Mouse (Mus musculus) monocyte, adult 2 months (primary cell): Measurements from ENCODE around the gene Klhl26.
"Not testable (repeated sequence)": the region's sequence is repeated elsewhere in the genome, so short reads cannot be mapped to it uniquely, and the experiment has no call there.

Experiments used
- DNase-seq, 2 experiments: peaks; one replicate each; pipeline ENCODE4 v3.0.0; 2022; ENCODE audit warnings: low spot score in 2 of 2, low read depth in 1 of 2

Gene Klhl26

GRCm38 (mm10) chr8:70476333-70477268 is at the start of gene Klhl26:
TSS of gene Klhl26 (minus strand) at chr8:70476968.
- DNase-seq: peak; percentile 88 to 94

DNA sequence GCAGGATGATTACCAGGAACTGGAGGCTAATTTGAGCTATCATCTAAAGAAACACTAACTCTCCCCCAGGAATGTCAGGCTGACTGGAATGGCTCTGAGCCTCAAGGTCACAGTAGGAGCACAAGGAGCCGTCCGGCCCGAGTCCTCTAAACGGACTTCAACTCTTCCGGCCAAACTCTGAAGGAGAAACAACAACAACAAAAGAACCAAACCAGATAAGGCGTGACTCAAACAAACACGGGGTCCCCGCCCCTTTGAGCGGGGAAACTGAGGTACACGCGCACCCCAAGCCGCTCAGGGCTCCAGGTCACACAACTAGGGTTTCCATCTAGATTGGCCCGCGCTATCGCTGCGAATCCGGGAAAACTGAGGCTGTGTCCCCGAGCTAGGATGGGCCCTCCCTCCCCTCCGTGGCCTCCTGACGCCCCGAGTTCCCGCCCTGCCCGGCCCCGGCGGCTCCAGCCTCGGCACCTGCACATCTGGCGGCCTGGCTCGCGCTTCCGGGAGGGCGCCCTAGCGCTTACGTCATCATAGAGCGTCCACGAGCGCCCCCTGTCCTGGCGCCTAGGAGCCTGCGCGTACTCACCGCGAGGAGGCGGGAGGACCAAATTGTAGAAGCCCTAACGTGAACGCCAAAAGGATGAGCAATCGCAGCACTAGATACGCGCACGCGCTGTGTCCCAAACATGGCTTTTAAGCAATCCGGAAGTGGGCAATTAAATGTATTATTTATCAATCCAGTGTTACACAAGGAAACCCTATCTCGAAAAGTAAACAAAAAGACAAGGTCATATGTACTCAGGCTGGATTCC is 46.0 kb upstream of the Klhl26 start:
- DNase-seq: peak; percentile 90 to 94

DNA sequence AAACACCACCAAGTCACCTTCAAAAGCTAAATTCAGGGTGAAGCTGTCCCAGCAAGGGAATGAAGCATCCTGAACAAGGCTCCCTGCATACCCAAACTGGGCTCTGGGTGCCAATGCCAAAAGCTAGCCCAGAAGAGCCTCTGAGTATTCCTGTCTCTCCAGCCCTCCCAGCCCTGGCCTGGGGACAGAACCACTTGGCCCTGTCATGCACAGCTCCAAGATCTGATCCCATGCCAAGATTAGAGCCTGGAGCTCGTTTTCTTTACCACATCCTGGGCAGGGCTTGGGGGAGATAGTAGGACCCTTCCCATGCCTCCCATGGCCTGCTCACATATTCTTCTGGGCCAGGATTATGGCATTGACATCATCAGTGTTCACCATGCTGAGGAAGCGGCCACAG is 42.8 kb upstream of the Klhl26 start:
- DNase-seq: no peak

DNA sequence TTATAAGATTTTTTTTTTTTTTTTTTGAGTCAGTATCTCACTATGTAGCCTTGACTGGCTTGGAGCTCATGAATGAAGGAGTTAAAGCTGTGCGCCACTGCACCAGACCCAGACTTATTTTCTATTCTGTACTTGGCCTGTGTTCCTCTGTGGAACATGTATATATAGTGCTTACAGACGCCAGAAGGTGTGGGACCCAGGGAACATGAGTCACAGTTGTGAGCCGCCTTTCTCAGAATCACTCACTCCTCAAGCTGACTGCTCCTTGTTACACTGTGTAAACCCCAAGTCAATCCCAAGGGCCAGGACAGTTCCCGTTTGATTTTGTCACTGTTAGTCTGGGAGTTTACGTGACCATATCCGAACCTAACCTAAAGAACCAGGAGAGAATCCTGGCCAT is 42.3 kb upstream of the Klhl26 start:
- no peak for DNase-seq

DNA sequence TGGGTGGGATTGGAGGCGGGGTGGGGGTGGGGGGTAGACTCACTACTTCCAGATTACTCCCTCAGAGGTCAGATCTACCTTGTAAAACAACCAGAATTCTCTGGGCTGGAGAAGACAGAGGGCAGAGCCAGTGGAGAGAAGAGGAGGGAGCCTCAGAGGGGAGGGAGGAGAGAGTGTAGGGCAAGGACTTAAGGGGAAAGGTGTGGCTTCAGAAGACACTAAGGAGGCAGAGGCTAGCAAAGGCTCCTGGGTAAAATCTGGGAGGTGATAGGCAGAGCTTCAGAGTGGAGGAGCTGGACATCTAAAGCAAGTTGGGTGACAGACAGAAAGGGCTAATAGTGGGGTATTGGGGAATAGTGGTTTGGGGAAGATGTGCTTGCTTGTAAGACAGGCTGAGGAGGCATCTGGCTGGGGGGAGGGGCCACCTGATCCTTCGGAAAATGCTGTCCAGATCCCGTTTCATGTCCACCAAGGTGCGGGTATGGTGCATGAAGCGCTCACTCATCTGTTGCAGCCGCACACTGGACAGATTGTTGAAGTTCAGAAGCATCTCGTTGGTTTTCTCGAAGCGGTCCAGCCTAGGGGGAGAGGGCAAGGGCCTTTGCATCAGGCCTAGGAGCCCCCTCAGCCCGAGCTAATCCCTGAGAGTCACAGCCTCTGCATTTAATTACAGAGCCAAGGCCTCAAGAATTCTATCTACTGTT is 41.3 kb upstream of the Klhl26 start:
- no peak for DNase-seq

GRCm38 (mm10) chr8:70513441-70513840 is 36.7 kb upstream of the Klhl26 start:
- no peak for DNase-seq

DNA sequence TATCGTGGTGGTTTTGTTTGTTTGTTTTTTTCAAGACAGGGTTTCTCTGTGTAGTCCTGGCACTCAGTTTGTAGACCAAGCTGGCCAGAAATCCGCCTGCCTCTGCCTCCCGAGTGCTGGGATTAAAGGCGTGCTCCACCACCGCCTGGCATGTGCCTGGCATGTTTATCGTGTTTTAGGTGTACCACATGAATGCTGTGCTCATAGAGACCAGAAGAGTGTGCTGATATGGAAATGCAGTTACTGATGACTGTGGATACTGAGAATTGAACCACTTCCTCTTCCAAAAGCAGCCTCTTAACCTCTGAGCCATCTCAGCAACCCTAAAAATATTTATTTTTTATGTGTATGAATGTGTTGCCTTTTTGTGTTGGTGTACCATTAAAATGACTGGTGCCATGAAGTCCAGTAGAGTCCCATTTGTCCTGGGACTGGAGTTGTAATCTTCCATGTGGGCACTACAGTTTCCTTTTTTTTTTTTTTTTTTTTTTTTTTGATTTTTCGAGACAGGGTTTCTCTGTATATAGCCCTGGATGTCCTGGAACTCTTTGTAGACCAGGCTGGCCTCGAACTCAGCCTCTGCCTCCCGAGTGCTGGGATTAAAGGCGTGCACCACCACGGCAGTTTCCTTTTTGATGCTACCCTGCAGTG is 35.6 kb upstream of the Klhl26 start:
- no peak for DNase-seq

DNA sequence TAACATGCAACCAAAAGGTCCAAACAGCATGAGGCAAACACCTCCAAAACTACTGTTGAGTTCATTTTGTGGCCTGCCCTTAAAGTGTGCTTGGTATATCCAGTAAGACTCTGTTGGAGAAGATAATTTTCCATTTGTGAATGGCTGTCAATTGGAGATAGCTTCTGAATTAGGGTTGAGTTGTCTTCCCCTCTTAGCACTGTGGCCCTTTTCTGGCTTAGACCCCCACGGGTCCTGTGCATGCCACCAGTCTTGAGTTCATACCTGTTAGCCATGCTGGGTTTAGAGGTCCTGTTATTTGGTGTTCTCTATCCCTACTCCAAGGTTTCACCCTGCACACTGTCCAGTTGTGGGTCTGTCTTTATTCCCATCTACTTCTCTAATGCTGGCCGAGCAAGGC is 35.0 kb upstream of the Klhl26 start:
- no peak for DNase-seq

DNA sequence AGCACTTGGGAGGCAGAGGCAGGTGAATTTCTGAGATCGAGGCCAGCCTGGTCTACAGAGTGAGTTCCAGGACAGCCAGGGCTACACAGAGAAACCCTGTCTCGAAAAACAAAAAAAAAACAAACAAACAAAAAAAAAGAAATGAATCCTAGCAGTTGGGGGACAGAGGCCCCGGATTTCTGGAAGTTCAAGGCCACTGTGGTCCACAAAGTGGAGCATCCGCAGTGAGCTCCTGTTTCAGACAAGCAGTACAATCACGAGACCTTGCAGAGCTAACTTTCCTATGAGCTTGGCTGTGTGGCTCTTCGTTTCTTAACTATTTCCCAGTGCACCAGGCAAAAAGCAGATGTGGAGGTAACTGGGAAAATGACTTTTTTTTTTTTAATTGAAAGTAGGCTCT is 34.4 kb upstream of the Klhl26 start:
- DNase-seq: not testable (repeated sequence)

DNA sequence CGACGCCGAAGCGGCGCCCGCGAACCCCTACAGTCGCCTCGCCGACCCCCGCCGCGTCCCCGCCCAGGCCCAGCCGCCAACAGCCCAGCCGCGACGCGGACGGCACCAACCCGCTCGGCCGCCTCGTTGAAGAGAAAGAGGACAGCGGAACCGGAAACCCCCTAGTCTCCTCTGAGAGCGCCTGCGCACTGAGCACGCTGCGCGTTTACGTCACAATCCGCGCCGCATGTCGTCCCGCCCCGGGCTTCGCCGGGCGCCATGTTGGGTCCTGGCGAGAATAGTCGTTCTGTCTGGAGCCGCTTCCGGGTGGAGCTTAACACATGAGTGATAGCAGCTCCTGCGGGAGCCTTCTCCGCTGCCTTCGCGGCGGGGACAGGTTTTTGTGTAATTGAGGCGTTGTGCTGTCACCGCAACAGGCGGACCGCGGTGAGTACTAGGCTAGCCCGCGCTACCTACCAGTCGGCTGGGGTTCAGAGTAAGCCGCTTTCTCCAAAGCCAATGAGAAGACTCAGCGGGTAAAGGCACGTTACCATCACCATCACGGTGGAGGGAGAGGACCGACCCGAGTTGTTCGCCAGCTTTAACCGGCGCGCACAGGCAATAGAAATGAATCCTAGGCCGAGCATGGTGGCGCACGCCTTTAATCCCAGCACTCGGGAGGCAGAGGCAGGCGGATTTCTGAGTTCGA is 33.6 kb upstream of the Klhl26 start, which contains the start of gene Uba52:
Gene Uba52, minus strand, starts transcription at position 574 of the 688 bp plus-strand sequence.
- peak; percentile 89 to 97 for DNase-seq

DNA sequence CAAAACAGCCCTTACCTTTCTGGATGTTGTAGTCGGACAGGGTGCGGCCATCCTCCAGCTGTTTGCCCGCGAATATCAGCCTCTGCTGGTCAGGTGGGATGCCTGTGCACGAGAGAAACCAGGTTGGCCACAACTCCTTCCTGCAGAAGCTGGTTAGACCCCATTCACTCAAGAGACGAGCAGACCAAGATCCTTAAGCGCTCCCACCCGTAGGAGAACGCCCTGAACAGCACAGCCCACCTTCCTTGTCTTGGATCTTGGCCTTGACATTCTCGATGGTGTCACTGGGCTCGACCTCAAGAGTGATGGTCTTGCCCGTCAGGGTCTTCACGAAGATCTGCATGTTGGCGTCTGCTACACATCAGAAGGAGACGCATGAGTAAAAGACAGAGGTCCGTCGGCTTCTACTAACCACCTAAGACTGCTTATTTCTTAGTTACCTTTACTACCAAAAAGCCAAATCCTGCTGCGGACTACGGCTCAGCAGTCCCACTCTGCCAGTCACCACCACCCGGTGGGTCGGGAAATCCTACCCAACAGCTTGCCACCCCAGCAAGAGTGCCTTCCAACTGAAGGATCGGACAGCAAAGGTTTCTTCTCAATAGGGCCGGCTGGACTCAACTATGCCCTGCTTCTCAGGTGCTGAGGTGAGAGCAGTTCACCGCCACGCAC is 32.6 kb upstream of the Klhl26 start:
- DNase-seq: no peak

DNA sequence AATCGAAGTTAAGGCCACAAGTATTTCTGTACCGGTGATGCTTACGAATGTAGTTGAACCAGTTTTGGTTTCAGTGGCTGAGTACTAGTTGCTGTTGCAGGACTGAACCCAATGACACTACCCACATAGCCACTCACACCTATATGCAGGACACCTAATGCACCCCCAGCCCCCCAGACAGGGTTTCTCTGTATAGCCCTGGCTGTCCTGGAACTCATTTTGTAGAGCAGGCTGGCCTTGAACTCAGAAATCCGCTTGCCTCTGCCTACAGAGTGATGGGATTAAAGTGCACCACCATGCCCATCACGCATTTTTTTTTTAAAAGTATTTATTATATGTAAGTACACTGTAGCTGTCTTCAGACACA is 30.2 kb upstream of the Klhl26 start:
- no peak for DNase-seq

DNA sequence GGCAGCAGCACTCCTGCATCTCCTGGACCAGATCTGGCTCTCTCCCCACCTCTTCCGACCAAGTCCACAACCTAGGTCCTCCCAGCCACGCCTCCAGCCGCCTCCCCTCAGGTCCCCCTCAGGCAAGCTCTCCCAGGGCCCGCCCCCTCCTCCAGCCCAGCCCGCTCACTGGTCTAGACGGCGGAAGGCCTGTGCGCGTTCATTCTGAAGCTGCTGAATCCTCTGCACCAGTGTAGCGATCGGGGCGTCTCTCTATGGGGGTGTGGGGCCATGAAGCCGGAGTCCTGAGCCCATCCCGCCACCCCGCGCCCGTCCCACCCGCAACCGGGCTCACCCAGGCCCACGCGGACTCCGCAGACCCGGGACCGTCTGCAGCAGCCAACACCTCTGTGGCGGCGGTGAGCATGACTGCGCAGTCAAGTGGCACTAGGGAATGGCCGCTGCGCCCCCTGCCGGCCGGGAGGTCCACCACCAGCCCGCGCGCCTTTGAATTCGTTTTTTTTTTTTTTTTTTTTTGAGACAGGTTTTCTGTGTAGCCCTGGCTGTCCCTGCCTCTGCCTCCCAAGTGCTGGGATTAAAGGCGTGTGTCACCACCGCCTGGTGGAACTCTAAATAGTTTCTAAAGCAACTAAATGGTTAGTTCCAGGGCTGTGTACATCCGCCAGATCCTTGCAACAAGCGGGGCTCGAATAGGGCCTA is 29.7 kb upstream of the Klhl26 start, which contains the start of gene Rex1bd:
Gene Rex1bd, minus strand, starts transcription at position 425 of the 699 bp plus-strand sequence.
- peak; percentile 76 to 83 for DNase-seq

DNA sequence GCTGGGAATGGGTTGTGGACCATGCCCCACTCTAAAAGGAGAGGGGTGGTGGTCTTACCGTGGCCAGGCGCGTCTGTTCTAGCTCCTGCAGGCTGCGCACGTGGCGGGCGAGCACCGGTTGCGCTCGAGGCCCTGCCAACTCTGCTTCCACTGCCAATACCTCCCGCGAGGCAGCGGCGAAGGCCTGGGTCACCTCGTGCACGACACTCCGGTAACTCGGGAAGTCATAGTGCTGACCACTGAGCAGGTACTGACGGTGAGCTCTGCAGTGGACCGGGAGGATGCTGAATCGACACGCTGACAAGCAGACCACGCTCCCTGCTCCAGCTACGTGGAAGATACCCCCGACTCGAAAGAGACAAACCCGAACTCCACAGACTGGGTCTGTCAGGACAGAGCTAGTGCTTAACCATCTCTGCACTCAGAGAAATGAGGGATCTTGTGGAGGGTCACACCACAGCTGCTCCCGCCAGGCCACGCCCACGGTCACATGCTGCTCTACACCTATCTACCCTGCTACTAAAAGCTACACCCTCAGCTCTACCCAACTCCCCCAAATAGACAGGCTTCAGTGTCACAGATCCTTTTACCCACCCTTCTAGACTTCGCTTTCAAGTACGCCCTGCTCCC is 29.0 kb upstream of the Klhl26 start:
- no peak for DNase-seq

DNA sequence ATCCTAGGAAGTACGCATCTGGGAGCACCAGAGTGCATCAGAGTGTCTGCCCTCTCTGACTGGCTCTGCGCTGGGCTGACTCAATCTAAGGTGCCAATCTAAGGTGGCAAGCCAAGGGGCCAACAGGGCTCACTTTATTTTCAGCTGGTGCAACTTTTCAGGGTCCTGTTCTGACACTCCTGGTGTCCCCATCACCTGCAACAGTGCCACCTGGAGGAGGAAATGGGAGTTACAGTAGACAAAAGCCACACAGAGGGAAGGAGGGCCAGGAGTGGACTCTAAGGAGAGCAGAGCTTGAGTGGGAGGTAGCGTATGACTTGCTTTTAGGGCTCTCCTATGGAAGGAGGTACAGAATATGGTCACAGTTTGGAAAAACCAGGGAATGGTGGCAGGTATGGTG is 28.1 kb upstream of the Klhl26 start:
- peak in 1 of 2 experiments; percentile 54 for DNase-seq

GRCm38 (mm10) chr8:70504291-70504716 is 27.5 kb upstream of the Klhl26 start:
- DNase-seq: no peak

- no peak for DNase-seq
These were observed 26.4 kb upstream of the Klhl26 start for GRCm38 (mm10) chr8:70503062-70503750.

- no peak for DNase-seq
These were observed 25.8 kb upstream of the Klhl26 start for GRCm38 (mm10) chr8:70502540-70502939.
